Mouse (Mus musculus): ENCODE measurements around the gene Gm10188. TPM values are rescaled to one million over a fixed set of nuclear protein-coding genes. Genes with fewer than 3 reads are reported as not detected.

Gm10188 gene
- polyA plus RNA-seq, 1 experiment from 2014 or later: 0.95 TPM

GRCm38 (mm10) chr1:132200562-132201510, 28.7 kb downstream of the Gm10188 start:
- ATAC-seq (ENCODE audit: low FRiP score): peak; percentile 77
- Histone ChIP-seq H3K36me3 (peaks cover 15% of the 10 kb centered on the region), H3K9me3 (no peaks in the 10 kb centered on the region), H3K4me1 (replicated peaks) (peaks cover 85% of the 10 kb centered on the region), H3K9ac (peak overlapping the region; percentile 64), H3K27me3 (no peaks in the 10 kb centered on the region), H3K4me2 (peak overlapping the region; percentile 46), H3K27ac (peak overlapping the region; percentile 81), H3K4me3 (peak overlapping the region; percentile 33)
- WGBS: 8% methylated on average over 11 of the region's 11 CpGs

GRCm38 (mm10) chr1:132199934-132200333, 29.6 kb downstream of the Gm10188 start:
- no peaks in the 10 kb centered on the region for H3K9me3 ChIP-seq
- H3K9ac ChIP-seq: peak overlapping the region; percentile 49; the same call in 1 of the 2 replicates
- H3K4me2 ChIP-seq: peak overlapping the region; percentile 46
- 15% methylated on average over 12 of the region's 12 CpGs for WGBS
- peak overlapping the region; percentile 81 for H3K27ac ChIP-seq
- peak overlapping the region; percentile 33 for H3K4me3 ChIP-seq
- H3K27me3 ChIP-seq: no peaks in the 10 kb centered on the region
- no peak for ATAC-seq (ENCODE audit: low FRiP score)
- H3K4me1 ChIP-seq (replicated peaks): peaks cover 88% of the 10 kb centered on the region
- H3K36me3 ChIP-seq: peaks cover 9% of the 10 kb centered on the region

- ATAC-seq (ENCODE audit: low FRiP score): no peak
- H3K27me3 ChIP-seq: no peaks in the 10 kb centered on the region
- H3K9me3 ChIP-seq: no peaks in the 10 kb centered on the region
- no peak overlapping the region for H3K4me3 ChIP-seq
- peak overlapping the region; percentile 40 for H3K27ac ChIP-seq
- 71% methylated on average over 6 of the region's 6 CpGs for WGBS
- peaks cover 94% of the 10 kb centered on the region for H3K4me1 ChIP-seq (replicated peaks)
- no peak overlapping the region for H3K9ac ChIP-seq
- no peak overlapping the region for H3K4me2 ChIP-seq
- H3K36me3 ChIP-seq: peaks cover 2% of the 10 kb centered on the region
Measured at GRCm38 (mm10) chr1:132199244-132199643, 30.3 kb downstream of the Gm10188 start.

- Histone ChIP-seq H3K27ac (peak overlapping the region; percentile 40), H3K36me3 (no peaks in the 10 kb centered on the region), H3K4me1 (replicated peaks) (peaks cover 100% of the 10 kb centered on the region), H3K4me2 (peak overlapping the region; percentile 92; the same call in 1 of the 2 replicates), H3K9me3 (no peaks in the 10 kb centered on the region), H3K9ac (peak overlapping the region; percentile 36; the same call in 1 of the 2 replicates), H3K27me3 (no peaks in the 10 kb centered on the region), H3K4me3 (no peak overlapping the region)
- 83% methylated on average over 16 of the region's 16 CpGs for WGBS
- no peak for ATAC-seq (ENCODE audit: low FRiP score)
Measured at GRCm38 (mm10) chr1:132198401-132199071, 31.0 kb downstream of the Gm10188 start.

DNA sequence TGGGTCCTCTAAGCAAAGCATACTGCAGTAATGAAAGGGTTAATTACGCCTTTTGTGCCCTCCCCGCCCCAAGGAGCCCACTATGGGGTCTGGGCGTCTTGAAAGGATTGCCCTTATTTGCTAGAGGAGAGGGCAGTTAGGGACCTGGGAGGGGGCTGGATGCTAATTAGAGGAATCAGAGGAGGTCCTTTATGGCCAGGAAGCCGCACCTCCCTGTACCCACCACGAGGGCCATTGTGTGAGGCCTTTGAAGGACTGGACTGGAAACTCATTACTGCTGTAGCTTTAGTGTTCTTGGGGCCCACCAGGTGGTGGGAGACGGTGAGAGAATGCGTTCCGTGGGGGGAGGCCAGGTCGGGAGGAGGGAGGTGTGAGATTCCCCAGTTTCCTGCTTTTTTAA, 31.9 kb downstream of the Gm10188 start:
- Histone ChIP-seq H3K36me3 (no peaks in the 10 kb centered on the region), H3K27me3 (no peaks in the 10 kb centered on the region), H3K4me2 (peak overlapping the region; percentile 92), H3K4me3 (no peak overlapping the region), H3K9me3 (no peaks in the 10 kb centered on the region), H3K9ac (peak overlapping the region; percentile 36), H3K4me1 (replicated peaks) (peaks cover 100% of the 10 kb centered on the region), H3K27ac (peak overlapping the region; percentile 40; the same call in 1 of the 2 replicates)
- whole genome bisulfite sequencing: 5% methylated on average over 9 of the region's 9 CpGs
- ATAC-seq (ENCODE audit: low FRiP score): no peak

DNA sequence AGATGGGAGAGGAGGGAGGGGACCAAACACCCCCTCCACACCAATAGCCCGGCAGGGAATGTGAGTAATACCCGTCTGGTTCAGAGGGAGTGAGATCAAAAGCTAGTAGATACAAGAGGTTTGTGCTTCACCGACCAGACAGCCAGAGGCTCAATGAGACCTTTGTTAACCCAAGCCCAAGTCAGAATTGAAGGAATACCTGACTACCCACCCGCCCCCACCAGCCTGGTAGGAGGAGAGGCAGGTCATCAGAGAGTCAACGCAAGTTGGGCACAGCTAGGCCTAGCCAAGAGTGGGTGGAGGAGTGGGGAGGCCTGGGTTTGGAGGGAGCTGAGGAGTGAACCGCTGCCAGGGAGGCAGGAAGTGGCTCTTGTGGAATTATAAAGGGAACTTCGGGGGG, 33.2 kb downstream of the Gm10188 start:
- Histone ChIP-seq H3K4me2 (peak overlapping the region; percentile 92), H3K27me3 (no peaks in the 10 kb centered on the region), H3K9me3 (no peaks in the 10 kb centered on the region), H3K9ac (peak overlapping the region; percentile 99), H3K27ac (peak overlapping the region; percentile 4; the same call in 1 of the 2 replicates), H3K4me3 (0 out of 2 replicates have a peak overlapping the region, but pooled peaks have one; percentile 9), H3K4me1 (replicated peaks) (peaks cover 96% of the 10 kb centered on the region), H3K36me3 (no peaks in the 10 kb centered on the region)
- 10% methylated on average over 7 of the region's 7 CpGs for WGBS
- no peak for ATAC-seq (ENCODE audit: low FRiP score)

DNA sequence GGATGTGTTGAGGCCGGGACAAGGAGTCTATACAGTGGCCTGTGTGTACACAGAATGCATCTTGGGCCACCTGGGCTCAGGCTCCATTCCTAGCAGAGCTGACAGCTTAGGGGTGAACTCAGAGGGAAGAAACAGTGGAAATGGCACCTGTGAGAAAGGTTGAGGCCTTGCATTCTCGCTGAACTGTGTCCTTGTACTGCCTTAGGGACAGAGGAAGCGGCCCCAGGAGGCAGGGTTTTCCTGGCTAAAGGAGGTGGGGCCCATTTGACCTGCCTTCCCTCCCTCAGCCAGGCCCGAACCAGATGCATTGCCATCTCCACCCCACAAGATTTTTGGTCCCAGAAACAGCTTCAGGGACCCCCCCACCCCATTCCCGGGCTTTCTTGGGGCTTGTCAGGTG, 33.9 kb downstream of the Gm10188 start:
- no peak for ATAC-seq (ENCODE audit: low FRiP score)
- H3K9ac ChIP-seq: peak overlapping the region; percentile 99
- no peaks in the 10 kb centered on the region for H3K9me3 ChIP-seq
- H3K4me2 ChIP-seq: peak overlapping the region; percentile 92
- H3K27me3 ChIP-seq: no peaks in the 10 kb centered on the region
- no peaks in the 10 kb centered on the region for H3K36me3 ChIP-seq
- WGBS: 40% methylated on average over 5 of the region's 5 CpGs
- 0 out of 2 replicates have a peak overlapping the region, but pooled peaks have one; percentile 26 for H3K27ac ChIP-seq
- 0 out of 2 replicates have a peak overlapping the region, but pooled peaks have one; percentile 9 for H3K4me3 ChIP-seq
- H3K4me1 ChIP-seq (replicated peaks): peaks cover 90% of the 10 kb centered on the region

DNA sequence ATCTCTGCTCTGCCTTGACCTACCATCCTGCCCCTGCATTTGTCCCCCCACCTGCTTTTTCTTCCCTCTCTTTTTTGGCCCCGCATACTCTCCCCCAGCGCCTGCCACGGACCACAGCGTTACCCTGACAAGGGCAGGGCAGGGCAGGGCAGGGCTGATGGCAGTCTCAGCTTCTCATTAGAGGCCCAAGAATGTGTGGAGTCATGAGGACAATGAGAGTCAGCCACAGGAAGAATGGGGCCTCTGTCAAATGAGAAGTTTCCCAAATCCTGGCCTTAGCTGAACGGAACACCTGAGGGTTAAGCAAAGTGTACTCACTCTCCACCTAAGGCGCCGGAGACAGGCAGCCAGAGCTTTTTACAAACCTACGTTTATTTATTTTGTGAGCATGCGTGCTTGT, 34.5 kb downstream of the Gm10188 start:
- peaks cover 84% of the 10 kb centered on the region for H3K4me1 ChIP-seq (replicated peaks)
- no peaks in the 10 kb centered on the region for H3K9me3 ChIP-seq
- no peaks in the 10 kb centered on the region for H3K27me3 ChIP-seq
- H3K36me3 ChIP-seq: no peaks in the 10 kb centered on the region
- 42% methylated on average over 9 of the region's 9 CpGs for WGBS
- peak overlapping the region; percentile 81; the same call in 1 of the 2 replicates for H3K4me3 ChIP-seq
- ATAC-seq (ENCODE audit: low FRiP score): no peak
- H3K4me2 ChIP-seq: peak overlapping the region; percentile 92
- H3K9ac ChIP-seq: peak overlapping the region; percentile 99
- H3K27ac ChIP-seq: 0 out of 2 replicates have a peak overlapping the region, but pooled peaks have one; percentile 26

DNA sequence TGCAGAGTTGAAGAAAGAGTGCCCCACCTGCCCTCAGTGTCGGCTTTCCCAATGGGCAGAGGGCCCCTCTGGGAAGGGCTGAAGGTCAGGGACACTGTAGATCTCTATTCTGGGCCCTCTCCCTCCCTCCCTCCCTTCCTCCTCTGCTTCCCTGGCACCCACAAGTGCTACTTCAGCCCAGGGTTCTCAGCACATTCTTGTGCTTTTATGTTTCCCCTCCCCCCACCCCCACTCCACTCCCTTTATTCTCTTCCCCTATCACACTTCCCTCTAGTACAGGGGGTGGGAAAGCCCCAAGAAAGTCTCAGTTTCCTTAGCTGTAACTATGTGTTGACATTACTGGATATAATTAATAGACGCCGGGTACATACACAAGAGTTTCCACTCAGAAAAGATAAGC, 34.9 kb downstream of the Gm10188 start:
- Histone ChIP-seq H3K4me2 (peak overlapping the region; percentile 92), H3K36me3 (no peaks in the 10 kb centered on the region), H3K9ac (peak overlapping the region; percentile 99; the same call in 1 of the 2 replicates), H3K27ac (peak overlapping the region; percentile 35; the same call in 1 of the 2 replicates), H3K4me1 (replicated peaks) (peaks cover 83% of the 10 kb centered on the region), H3K27me3 (no peaks in the 10 kb centered on the region), H3K4me3 (peak overlapping the region; percentile 81; the same call in 1 of the 2 replicates), H3K9me3 (no peaks in the 10 kb centered on the region)
- 66% methylated on average over 3 of the region's 3 CpGs for WGBS
- ATAC-seq (ENCODE audit: low FRiP score): no peak

GRCm38 (mm10) chr1:132193806-132194205, 35.8 kb downstream of the Gm10188 start:
- peak overlapping the region; percentile 99 for H3K27ac ChIP-seq
- no peaks in the 10 kb centered on the region for H3K36me3 ChIP-seq
- no peaks in the 10 kb centered on the region for H3K9me3 ChIP-seq
- peaks cover 83% of the 10 kb centered on the region for H3K4me1 ChIP-seq (replicated peaks)
- 73% methylated on average over 3 of the region's 3 CpGs for WGBS
- peak overlapping the region; percentile 81 for H3K4me3 ChIP-seq
- H3K4me2 ChIP-seq: peak overlapping the region; percentile 92
- no peaks in the 10 kb centered on the region for H3K27me3 ChIP-seq
- no peak for ATAC-seq (ENCODE audit: low FRiP score)
- H3K9ac ChIP-seq: peak overlapping the region; percentile 99

GRCm38 (mm10) chr1:132191786-132192680, 37.5 kb downstream of the Gm10188 start:
- Histone ChIP-seq H3K9ac (peak overlapping the region; percentile 99), H3K4me1 (replicated peaks) (peaks cover 70% of the 10 kb centered on the region), H3K9me3 (no peaks in the 10 kb centered on the region), H3K4me3 (peak overlapping the region; percentile 81), H3K27me3 (peaks cover 8% of the 10 kb centered on the region; the same call in 1 of the 2 replicates), H3K27ac (peak overlapping the region; percentile 99), H3K36me3 (no peaks in the 10 kb centered on the region), H3K4me2 (peak overlapping the region; percentile 92)
- ATAC-seq (ENCODE audit: low FRiP score): peak; percentile 30
- WGBS: 1% methylated on average over 16 of the region's 16 CpGs
